Mouse (Mus musculus) lung, postnatal 14 days (tissue): ENCODE measurements at regions not wholly inside any gene's neighbourhood (a gene's known extent, or its start where the extent isn't known, plus 50 kb on each side); places are given as distances from the start of the nearest gene placed in this dataset.

Experiments used
- DNase-seq: peaks from one replicate; pipeline ENCODE4 v3.0.0; 2021

DNA sequence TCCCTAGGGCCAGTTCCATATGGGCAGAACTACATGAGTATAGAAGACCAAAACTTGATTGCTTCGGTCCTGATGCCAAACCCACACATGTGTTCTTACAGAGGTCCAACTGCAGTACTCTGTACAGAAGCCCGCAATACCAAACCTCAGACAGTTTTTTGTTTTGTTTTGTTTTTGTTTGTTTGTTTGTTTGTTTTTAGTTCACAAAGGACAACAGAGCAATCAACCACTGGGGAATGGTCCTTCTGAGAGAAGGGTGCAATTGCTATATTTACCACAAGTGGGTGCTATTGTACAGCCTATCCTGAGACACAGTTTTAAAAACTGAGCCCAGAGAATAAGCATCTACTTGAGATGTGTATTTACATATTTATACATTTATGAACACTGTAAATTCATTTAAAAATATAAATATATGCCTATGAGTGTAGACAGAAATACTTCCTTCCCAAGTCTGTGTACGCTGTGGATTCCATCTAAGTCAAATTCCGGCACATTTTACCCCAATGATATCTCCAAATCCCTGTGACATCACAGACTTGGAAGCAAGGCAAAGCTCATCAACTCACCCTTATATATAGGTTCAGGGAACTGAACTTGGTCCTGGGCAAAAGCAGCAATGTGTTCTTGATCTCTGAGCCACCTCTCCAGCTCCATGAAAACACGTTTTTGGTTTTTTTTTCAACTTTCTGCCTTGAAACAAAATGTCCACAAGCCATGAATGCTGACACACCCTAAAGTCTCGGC is 101.3 kb upstream of the A26c2 start:
- DNase-seq: no peak

DNA sequence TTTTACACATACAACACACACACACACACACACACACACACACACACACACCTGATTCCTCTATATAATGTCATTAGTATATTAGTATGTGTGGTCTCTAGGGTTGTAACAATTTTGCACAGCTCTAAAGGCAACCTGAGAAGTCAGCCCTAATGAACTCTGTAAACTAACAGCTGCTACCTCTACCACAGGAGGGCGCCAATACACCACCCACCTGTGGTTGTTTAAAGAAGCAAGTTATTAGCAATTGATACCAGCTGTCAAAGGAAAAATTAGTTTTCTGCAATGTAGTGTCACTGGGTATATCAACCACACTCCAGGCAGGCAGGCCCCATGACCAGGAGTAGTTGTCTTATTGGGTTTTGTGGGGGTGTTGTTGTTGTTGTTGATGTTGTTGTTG is 98.8 kb upstream of the A26c2 start:
- peak; percentile 5 for DNase-seq

DNA sequence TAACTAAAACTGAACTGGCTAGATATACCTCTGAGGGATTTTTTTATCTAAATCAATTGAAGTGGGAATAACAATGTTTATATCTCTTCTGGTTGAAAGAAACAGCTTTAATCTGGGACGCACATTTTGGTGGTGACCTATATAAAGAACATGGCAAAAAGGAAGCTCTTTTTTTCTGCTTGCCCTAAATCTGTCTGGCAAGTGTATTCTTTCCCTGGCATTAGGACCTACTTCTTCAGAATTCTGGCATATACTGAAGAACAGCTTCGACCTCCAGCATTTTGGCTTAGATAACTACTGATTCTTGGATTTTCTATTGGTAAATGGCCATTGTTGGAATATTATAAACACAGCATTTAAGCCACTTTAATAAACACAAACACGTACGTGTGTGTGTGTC is 70.9 kb upstream of the A26c2 start:
- DNase-seq: no peak

DNA sequence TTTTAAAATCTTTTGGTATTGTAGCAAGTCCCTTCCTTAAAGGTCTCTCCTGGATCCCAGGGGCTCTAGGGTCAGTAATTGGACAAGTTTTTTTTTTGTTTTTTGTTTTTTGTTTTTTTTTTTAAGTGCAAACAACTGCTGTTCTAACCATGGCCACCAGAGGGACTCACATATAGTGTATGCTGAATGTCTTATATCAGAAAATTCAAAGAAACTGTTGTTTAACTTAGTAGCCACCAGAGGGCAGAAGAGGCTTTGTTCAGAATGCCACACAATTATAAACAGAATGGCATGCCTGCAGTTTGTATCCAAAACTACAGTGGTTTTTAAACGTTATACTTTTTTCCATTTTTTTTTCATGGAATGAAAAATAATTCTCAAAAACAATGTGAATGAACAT is 53.6 kb upstream of the A26c2 start:
- no peak for DNase-seq
